Mouse (Mus musculus) frontal cortex, postnatal 10 days (tissue): Measurements from ENCODE around the gene H2-Q1.
"Not testable (repeated sequence)": the region's sequence is repeated elsewhere in the genome, so short reads cannot be mapped to it uniquely, and the experiment has no call there.

ENCODE experiments used
- DNase-seq, 2 experiments: peaks; one replicate each; pipeline ENCODE4 v3.0.0; 2022; ENCODE audit warnings: low spot score in 2 of 2, mixed read lengths in 1 of 2

H2-Q1 gene

GRCm38 (mm10) chr17:35320327-35321081 is at the start of gene H2-Q1:
Gene H2-Q1 (plus strand): TSS chr17:35320405.
- no peak for DNase-seq

- no peak for DNase-seq
These were observed 48.0 kb upstream of the H2-Q1 start for GRCm38 (mm10) chr17:35272249-35272648.

- peak in 1 of 2 experiments; percentile 81 for DNase-seq
These were observed 45.4 kb upstream of the H2-Q1 start for GRCm38 (mm10) chr17:35274770-35275169.

GRCm38 (mm10) chr17:35276304-35276864 is 43.8 kb upstream of the H2-Q1 start:
- no peak for DNase-seq

GRCm38 (mm10) chr17:35278049-35278448 is 42.2 kb upstream of the H2-Q1 start:
- no peak for DNase-seq

- no peak for DNase-seq
These were observed 41.1 kb upstream of the H2-Q1 start for GRCm38 (mm10) chr17:35278957-35279688.

GRCm38 (mm10) chr17:35280276-35280675 is 39.9 kb upstream of the H2-Q1 start:
- no peak for DNase-seq

- DNase-seq: no peak
These were observed 34.8 kb upstream of the H2-Q1 start for GRCm38 (mm10) chr17:35285431-35285830.

GRCm38 (mm10) chr17:35295796-35296195 is 24.4 kb upstream of the H2-Q1 start:
- DNase-seq: peak in 1 of 2 experiments; percentile 47

GRCm38 (mm10) chr17:35300261-35300945 is 19.8 kb upstream of the H2-Q1 start:
- DNase-seq: not testable (repeated sequence)

GRCm38 (mm10) chr17:35301645-35302258 is 18.5 kb upstream of the H2-Q1 start:
- DNase-seq: peak; percentile 28 to 85

GRCm38 (mm10) chr17:35303271-35303670 is 16.9 kb upstream of the H2-Q1 start:
- no peak for DNase-seq

- DNase-seq: no peak
These were observed 16.4 kb upstream of the H2-Q1 start for GRCm38 (mm10) chr17:35303756-35304350.

GRCm38 (mm10) chr17:35304478-35304877 is 15.7 kb upstream of the H2-Q1 start:
- no peak for DNase-seq

- not testable (repeated sequence) for DNase-seq
These were observed 15.3 kb upstream of the H2-Q1 start for GRCm38 (mm10) chr17:35304921-35305320.

GRCm38 (mm10) chr17:35318671-35319070 is 1.5 kb upstream of the H2-Q1 start:
- DNase-seq: no peak

GRCm38 (mm10) chr17:35325124-35325523 is 4.9 kb downstream of the H2-Q1 start:
- DNase-seq: not testable (repeated sequence)

- not testable (repeated sequence) for DNase-seq
These were observed 5.8 kb downstream of the H2-Q1 start for GRCm38 (mm10) chr17:35326000-35326399.

- not testable (repeated sequence) for DNase-seq
These were observed 9.5 kb downstream of the H2-Q1 start for GRCm38 (mm10) chr17:35329714-35330113.

GRCm38 (mm10) chr17:35331546-35331945 is 11.3 kb downstream of the H2-Q1 start:
- DNase-seq: not testable (repeated sequence)

- DNase-seq: no peak
These were observed 22.0 kb downstream of the H2-Q1 start, which contains the start of gene H2-Q2 for GRCm38 (mm10) chr17:35342071-35342671. Gene H2-Q2 (plus strand): TSS chr17:35342242.
